Mouse (Mus musculus): ENCODE data around the gene B3gnt9.

GRCm38 (mm10) chr8:105257318-105258114 lies 2.6 kb upstream of the B3gnt9 start:
- TF ChIP-seq EP300 (optimal IDR thresholded peaks at IDR 0.05): no peak
- no peak for TF ChIP-seq CTCF (IDR thresholded peaks at IDR 0.05; ENCODE audit: low read depth)

Data from stomach, postnatal 0 days (tissue).